Mouse (Mus musculus) lung, embryonic 15.5 days (tissue): ENCODE measurements around the gene Ech1. TPM values are rescaled to one million over a fixed set of nuclear protein-coding genes. Genes with fewer than 3 reads are reported as not detected.
"Not testable (repeated sequence)": the region's sequence is repeated elsewhere in the genome, so short reads cannot be mapped to it uniquely, and the experiment has no call there.

ENCODE experiments used
- ATAC-seq: fragments of 200-750 bp; cut with Nextera tagmentation; 2 replicates; pipeline ENCODE4 v1.8.0; 2017; ENCODE audit warnings: moderate number of reproducible peaks, borderline replicate concordance; ENCODE audit not compliant: low FRiP score, low TSS enrichment; ENCODE audit errors: extremely low read depth
- H3K27ac ChIP-seq: fragments of 300-500 bp; sonication (generic); 2 replicates; pipeline ENCODE4 v1.5.1; 2015; ENCODE audit warnings: moderate library complexity, mild to moderate bottlenecking, inconsistent platforms
- H3K27me3 ChIP-seq: fragments of 300-500 bp; sonication (generic); 2 replicates; pipeline ENCODE4 v1.6.1; 2015; ENCODE audit warnings: inconsistent platforms
- H3K36me3 ChIP-seq: fragments of 300-500 bp; sonication (generic); 2 replicates; pipeline ENCODE4 v1.6.1; 2015; ENCODE audit warnings: inconsistent platforms
- H3K4me1 ChIP-seq: fragments of 300-500 bp; sonication (generic); 2 replicates; pipeline ENCODE4 v1.6.1; 2015; ENCODE audit warnings: inconsistent platforms
- H3K4me2 ChIP-seq: fragments of 300-500 bp; sonication (generic); 2 replicates; pipeline ENCODE4 v1.6.1; 2015; ENCODE audit warnings: inconsistent platforms, mild to moderate bottlenecking, moderate library complexity
- H3K4me3 ChIP-seq: fragments of 300-500 bp; sonication (generic); 2 replicates; pipeline ENCODE4 v1.5.1; 2015; ENCODE audit warnings: mild to moderate bottlenecking, inconsistent platforms
- H3K9ac ChIP-seq: fragments of 300-500 bp; sonication (generic); 2 replicates; pipeline ENCODE4 v1.6.1; 2015; ENCODE audit warnings: inconsistent platforms
- H3K9me3 ChIP-seq: fragments of 300-500 bp; sonication (generic); 2 replicates; pipeline ENCODE4 v1.6.1; 2016; ENCODE audit warnings: inconsistent platforms
- WGBS: fragments of 180-500 bp; shearing (Covaris S2); methylation state at CpG from one replicate; pipeline ENCODE4 v1.1.7; 2015; 5-methylcytosine and 5-hydroxymethylcytosine counted together
- polyA plus RNA-seq: library from polyadenylated mRNA; unstranded; fragments of >200 nt; fragmentation: Nextera tagmentation; extraction: Ambion mirVana; gene quantifications from 2 replicates; pipeline ENCODE4 v1.2.1, GENCODE M21; 2015

Gene Ech1
- polyA plus RNA-seq, 1 experiment from 2014 or later, result 162 TPM

- not testable (repeated sequence) for H3K9ac ChIP-seq, H3K9me3 ChIP-seq, H3K4me3 ChIP-seq, H3K27ac ChIP-seq, H3K27me3 ChIP-seq, H3K36me3 ChIP-seq, ATAC-seq
- WGBS, result 25% methylated on average over 23 of the region's 23 CpGs
- Histone ChIP-seq H3K4me2 (peak overlapping the region; percentile 45), H3K4me1 (peaks cover 25% of the 10 kb centered on the region)
These were observed 42.7 kb downstream of the Ech1 start for GRCm38 (mm10) chr7:28867508-28868340.

- peaks cover 6% of the 10 kb centered on the region; the same call in 1 of the 2 replicates for H3K4me1 ChIP-seq
- 81% methylated on average over 24 of the region's 24 CpGs for whole genome bisulfite sequencing
- H3K9ac ChIP-seq, result no peak overlapping the region
- ATAC-seq, result no peak
- H3K4me3 ChIP-seq, result no peak overlapping the region
- H3K9me3 ChIP-seq, result no peaks in the 10 kb centered on the region
- H3K4me2 ChIP-seq, result no peak overlapping the region
- H3K36me3 ChIP-seq, result no peaks in the 10 kb centered on the region
- H3K27me3 ChIP-seq, result no peaks in the 10 kb centered on the region
- no peak overlapping the region for H3K27ac ChIP-seq
These were observed 46.1 kb downstream of the Ech1 start for GRCm38 (mm10) chr7:28870901-28871664.

GRCm38 (mm10) chr7:28874565-28874964 lies 49.5 kb downstream of the Ech1 start:
- no peak overlapping the region for H3K27ac ChIP-seq
- H3K4me1 ChIP-seq, result no peaks in the 10 kb centered on the region
- ATAC-seq, result no peak
- no peak overlapping the region for H3K9ac ChIP-seq
- no peaks in the 10 kb centered on the region for H3K9me3 ChIP-seq
- H3K36me3 ChIP-seq, result no peaks in the 10 kb centered on the region
- H3K27me3 ChIP-seq, result no peaks in the 10 kb centered on the region
- H3K4me2 ChIP-seq, result no peak overlapping the region
- no peak overlapping the region for H3K4me3 ChIP-seq
- WGBS, result 79% methylated on average over 2 of the region's 2 CpGs

GRCm38 (mm10) chr7:28876099-28876498 lies 51.1 kb downstream of the Ech1 start:
- Histone ChIP-seq H3K9ac (no peak overlapping the region), H3K27me3 (no peaks in the 10 kb centered on the region), H3K27ac (no peak overlapping the region), H3K4me2 (no peak overlapping the region), H3K4me1 (0 out of 2 replicates have a peak, but pooled peaks cover under 1% of the 10 kb centered on the region), H3K4me3 (no peak overlapping the region), H3K9me3 (no peaks in the 10 kb centered on the region), H3K36me3 (no peaks in the 10 kb centered on the region)
- 56% methylated on average over 4 of the region's 4 CpGs for WGBS
- ATAC-seq, result no peak

- WGBS, result 74% methylated on average over 7 of the region's 7 CpGs
- Histone ChIP-seq H3K9me3 (no peaks in the 10 kb centered on the region), H3K9ac (no peak overlapping the region), H3K36me3 (no peaks in the 10 kb centered on the region), H3K4me3 (no peak overlapping the region), H3K27ac (no peak overlapping the region), H3K27me3 (no peaks in the 10 kb centered on the region), H3K4me2 (no peak overlapping the region), H3K4me1 (0 out of 2 replicates have a peak, but pooled peaks cover 7% of the 10 kb centered on the region)
- ATAC-seq, result no peak
These were observed 52.1 kb downstream of the Ech1 start for GRCm38 (mm10) chr7:28877155-28877554.

- ATAC-seq, result no peak
- no peak overlapping the region for H3K4me2 ChIP-seq
- 67% methylated on average over 4 of the region's 4 CpGs for WGBS
- H3K4me3 ChIP-seq, result no peak overlapping the region
- H3K27me3 ChIP-seq, result no peaks in the 10 kb centered on the region
- 0 out of 2 replicates have a peak, but pooled peaks cover 7% of the 10 kb centered on the region for H3K4me1 ChIP-seq
- no peak overlapping the region for H3K9ac ChIP-seq
- no peaks in the 10 kb centered on the region for H3K9me3 ChIP-seq
- no peak overlapping the region for H3K27ac ChIP-seq
- H3K36me3 ChIP-seq, result no peaks in the 10 kb centered on the region
These were observed 52.8 kb downstream of the Ech1 start for GRCm38 (mm10) chr7:28877856-28878255.

- no peaks in the 10 kb centered on the region for H3K36me3 ChIP-seq
- no peak overlapping the region for H3K9ac ChIP-seq
- no peak for ATAC-seq
- no peaks in the 10 kb centered on the region for H3K9me3 ChIP-seq
- H3K4me1 ChIP-seq, result 0 out of 2 replicates have a peak, but pooled peaks cover 7% of the 10 kb centered on the region
- no peak overlapping the region for H3K4me3 ChIP-seq
- no peaks in the 10 kb centered on the region for H3K27me3 ChIP-seq
- no peak overlapping the region for H3K4me2 ChIP-seq
- WGBS, result 63% methylated on average over 7 of the region's 7 CpGs
- H3K27ac ChIP-seq, result no peak overlapping the region
These were observed 54.6 kb downstream of the Ech1 start for GRCm38 (mm10) chr7:28879606-28880005.

GRCm38 (mm10) chr7:28880554-28880953 lies 55.5 kb downstream of the Ech1 start:
- H3K4me3 ChIP-seq, result no peak overlapping the region
- H3K27me3 ChIP-seq, result 0 out of 2 replicates have a peak, but pooled peaks cover 1% of the 10 kb centered on the region
- H3K9me3 ChIP-seq, result no peaks in the 10 kb centered on the region
- 76% methylated on average over 10 of the region's 10 CpGs for WGBS
- no peak for ATAC-seq
- no peaks in the 10 kb centered on the region for H3K36me3 ChIP-seq
- H3K4me2 ChIP-seq, result no peak overlapping the region
- no peak overlapping the region for H3K9ac ChIP-seq
- H3K27ac ChIP-seq, result no peak overlapping the region
- 0 out of 2 replicates have a peak, but pooled peaks cover 7% of the 10 kb centered on the region for H3K4me1 ChIP-seq

GRCm38 (mm10) chr7:28881199-28881598 lies 56.2 kb downstream of the Ech1 start, which contains the start of gene Capn12:
Gene Capn12 (plus strand): TSS chr7:28881422.
- no peaks in the 10 kb centered on the region for H3K9me3 ChIP-seq
- no peak within 1 kb of the TSS for H3K4me3 ChIP-seq
- H3K9ac ChIP-seq, result no peak within 1 kb of the TSS
- H3K4me1 ChIP-seq, result 0 out of 2 replicates have a peak, but pooled peaks cover 7% of the 10 kb centered on the region
- peaks cover 8% of the 10 kb centered on the region for H3K27me3 ChIP-seq
- no peak within 1 kb of the TSS for H3K27ac ChIP-seq
- H3K36me3 ChIP-seq, result no peaks in the 10 kb centered on the region
- no peak for ATAC-seq
- no peak within 1 kb of the TSS for H3K4me2 ChIP-seq
- WGBS, result 37% methylated on average over 13 of the region's 13 CpGs

Other genes with a start within 250 kb of the Ech1 start
- 21.3 and 21.6 TPM in 2 replicates for gene Samd4b, start 227.1 kb upstream of the Ech1 start, polyA plus RNA-seq
- 55.4 and 60.8 TPM in 2 replicates for gene Pak4, start 227.0 kb upstream of the Ech1 start, polyA plus RNA-seq
- not detected in 2 replicates for gene Acp7, start 193.9 kb upstream of the Ech1 start, polyA plus RNA-seq
- gene Fbxo27, start 132.4 kb upstream of the Ech1 start, polyA plus RNA-seq, result 6.3 and 6.5 TPM in 2 replicates
- gene Fbxo17, start 108.4 kb upstream of the Ech1 start, polyA plus RNA-seq, result 15.6 and 16.3 TPM in 2 replicates
- gene Mrps12, start 83.4 kb upstream of the Ech1 start, polyA plus RNA-seq, result 116 and 124 TPM in 2 replicates
- gene Sars2, start 83.2 kb upstream of the Ech1 start, polyA plus RNA-seq, result 27.2 and 27.7 TPM in 2 replicates
- not detected in 2 replicates for gene Ccer2, start 69.0 kb upstream of the Ech1 start, polyA plus RNA-seq
- 59.5 and 65.2 TPM in 2 replicates for gene Sirt2, start 58.5 kb upstream of the Ech1 start, polyA plus RNA-seq
- gene Nfkbib, start 57.7 kb upstream of the Ech1 start, polyA plus RNA-seq, result 36.9 and 38.7 TPM in 2 replicates
- gene Rinl, start 36.2 kb upstream of the Ech1 start, polyA plus RNA-seq, result 7.1 and 8.8 TPM in 2 replicates
- 254 and 264 TPM in 2 replicates for gene Hnrnpl, start 16.7 kb upstream of the Ech1 start, polyA plus RNA-seq
- 6.7 and 9.2 TPM in 2 replicates for gene Lgals4, start 8.6 kb downstream of the Ech1 start, polyA plus RNA-seq
- gene Lgals7, start 38.6 kb downstream of the Ech1 start, polyA plus RNA-seq, result 1.5 and 1.6 TPM in 2 replicates
- gene Capn12, start 56.2 kb downstream of the Ech1 start, polyA plus RNA-seq, result 0.29 and 0.42 TPM in 2 replicates
- gene Actn4, start 137.1 kb downstream of the Ech1 start, polyA plus RNA-seq, result 287 and 302 TPM in 2 replicates
- gene Eif3k, start 156.6 kb downstream of the Ech1 start, polyA plus RNA-seq, result 360 and 364 TPM in 2 replicates
- gene Map4k1, start 156.8 kb downstream of the Ech1 start, polyA plus RNA-seq, result 7.4 and 9.8 TPM in 2 replicates